Mouse (Mus musculus) fat pad, adult 2 months (tissue): Measurements from ENCODE around the gene Apeh.

Source experiments
- DNase-seq: peaks from one replicate; pipeline ENCODE4 v3.0.0-alpha.2; 2011; ENCODE audit warnings: low read depth, low spot score; ENCODE audit errors: extremely low read depth

Gene Apeh

GRCm38 (mm10) chr9:108120671-108121070 is 26.3 kb upstream of the Apeh start:
- DNase-seq: no peak

- no peak for DNase-seq
Measured at GRCm38 (mm10) chr9:108119891-108120411, 25.5 kb upstream of the Apeh start.

- DNase-seq: no peak
Measured at GRCm38 (mm10) chr9:108117143-108117542, 22.7 kb upstream of the Apeh start.

DNA sequence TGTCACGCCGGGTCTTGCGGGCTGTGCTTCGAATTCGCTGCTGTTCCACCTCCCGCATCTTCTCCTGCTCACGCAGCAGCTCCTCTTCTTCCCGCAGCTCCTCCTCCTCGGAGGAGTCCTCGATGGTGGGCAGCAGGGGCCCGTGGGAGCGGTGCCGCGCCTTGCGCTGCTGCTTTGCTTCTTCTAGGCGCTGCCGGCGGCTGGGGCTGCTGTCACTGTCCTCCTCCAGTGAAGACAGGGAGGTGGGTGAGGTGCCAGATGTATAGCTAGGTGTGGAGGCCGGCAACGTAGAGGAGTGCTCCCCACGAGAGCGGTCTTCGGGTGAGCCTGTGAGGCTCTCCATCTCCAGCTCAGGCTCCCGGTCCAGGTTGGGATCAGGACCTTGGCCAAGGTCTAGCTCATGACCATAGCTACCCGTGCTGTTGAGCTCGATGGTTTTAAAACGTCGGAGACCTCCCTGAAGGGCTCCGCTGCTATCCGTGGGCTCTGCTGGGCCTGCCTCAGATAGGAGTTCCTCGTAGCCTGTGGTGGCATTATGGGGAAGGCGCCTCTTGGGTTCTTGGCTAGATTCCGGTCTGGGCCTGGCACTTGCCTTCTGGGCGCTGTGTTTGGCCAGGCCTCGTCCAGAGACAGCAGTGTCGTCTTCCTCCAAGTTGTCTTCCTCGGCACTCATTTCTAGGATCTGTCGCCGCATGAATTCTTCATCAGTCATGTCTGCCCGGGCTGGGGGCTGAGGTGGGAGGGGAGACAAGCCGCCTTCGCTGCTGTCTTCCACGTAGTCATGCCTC is 21.1 kb upstream of the Apeh start:
- no peak for DNase-seq

- DNase-seq: no peak
Measured at GRCm38 (mm10) chr9:108112719-108113340, 18.4 kb upstream of the Apeh start.

- no peak for DNase-seq
Measured at GRCm38 (mm10) chr9:108111593-108112121, 17.3 kb upstream of the Apeh start.

DNA sequence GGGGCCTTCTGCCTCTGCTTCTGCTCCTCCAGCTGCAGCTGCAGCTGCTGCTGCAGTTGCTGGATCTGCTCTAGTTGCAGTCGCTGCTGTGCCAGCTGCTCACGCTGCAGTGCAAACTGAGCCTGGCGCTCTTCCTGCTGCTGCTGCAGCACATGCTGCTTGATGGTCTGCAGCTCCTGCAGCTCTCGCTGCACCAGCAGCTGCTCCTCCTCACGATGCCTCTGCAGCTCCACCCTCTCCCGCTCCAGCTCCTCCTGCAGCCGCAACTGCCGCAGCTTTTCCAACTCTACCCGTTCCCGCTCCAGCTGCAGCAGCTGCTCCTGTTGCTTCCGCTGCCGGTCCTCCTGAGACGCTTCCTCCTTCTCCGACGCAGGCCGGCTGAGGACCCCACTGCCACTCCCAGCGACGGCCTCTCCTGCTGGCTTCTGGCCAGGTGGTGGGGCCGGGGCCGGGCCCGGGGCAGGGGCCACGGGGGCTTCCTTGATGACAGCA is 16.7 kb upstream of the Apeh start:
- DNase-seq: no peak

GRCm38 (mm10) chr9:108110160-108110559 is 15.8 kb upstream of the Apeh start:
- no peak for DNase-seq

DNA sequence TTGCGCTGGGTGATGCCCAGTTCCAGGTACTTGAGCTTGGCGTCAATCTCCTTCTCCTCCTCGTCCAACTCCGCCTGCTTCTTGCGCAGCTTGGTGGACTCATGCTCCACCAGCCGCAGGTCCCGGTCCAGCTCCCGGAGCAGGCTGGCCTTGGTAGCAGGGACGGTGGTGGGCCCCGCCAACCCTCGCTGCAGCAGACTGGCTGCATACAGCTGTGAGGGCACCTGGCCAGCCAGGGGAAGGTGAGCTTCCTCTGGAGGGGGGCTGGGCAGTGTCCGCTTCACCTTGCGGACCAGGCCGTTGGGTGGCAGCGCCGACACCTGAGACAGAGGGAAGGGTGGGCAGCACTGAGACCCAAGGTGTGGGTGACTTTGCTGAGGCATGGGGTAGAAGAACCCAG is 13.5 kb upstream of the Apeh start:
- DNase-seq: no peak

DNA sequence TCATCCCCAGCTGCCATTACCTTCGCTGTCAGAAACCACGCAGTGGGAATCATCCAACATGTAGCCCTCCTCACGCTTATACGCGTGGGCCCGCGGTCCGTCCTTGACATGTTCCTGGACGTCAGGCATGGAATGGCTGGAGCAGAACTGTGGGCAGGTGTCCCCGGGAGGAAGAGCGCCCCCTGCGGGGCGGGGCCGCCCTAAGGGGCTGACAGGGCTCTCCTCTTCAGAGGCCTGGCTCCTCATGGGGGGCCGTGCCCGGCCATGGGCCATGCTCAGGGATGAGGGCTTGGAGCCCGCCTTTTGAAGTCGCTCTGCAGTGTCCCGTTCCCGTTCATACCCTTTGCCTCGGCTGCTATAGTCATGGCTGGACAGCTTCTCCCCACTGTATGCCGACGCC is 11.7 kb upstream of the Apeh start:
- DNase-seq: no peak

GRCm38 (mm10) chr9:108105549-108105863 is 11.1 kb upstream of the Apeh start:
- DNase-seq: no peak

DNA sequence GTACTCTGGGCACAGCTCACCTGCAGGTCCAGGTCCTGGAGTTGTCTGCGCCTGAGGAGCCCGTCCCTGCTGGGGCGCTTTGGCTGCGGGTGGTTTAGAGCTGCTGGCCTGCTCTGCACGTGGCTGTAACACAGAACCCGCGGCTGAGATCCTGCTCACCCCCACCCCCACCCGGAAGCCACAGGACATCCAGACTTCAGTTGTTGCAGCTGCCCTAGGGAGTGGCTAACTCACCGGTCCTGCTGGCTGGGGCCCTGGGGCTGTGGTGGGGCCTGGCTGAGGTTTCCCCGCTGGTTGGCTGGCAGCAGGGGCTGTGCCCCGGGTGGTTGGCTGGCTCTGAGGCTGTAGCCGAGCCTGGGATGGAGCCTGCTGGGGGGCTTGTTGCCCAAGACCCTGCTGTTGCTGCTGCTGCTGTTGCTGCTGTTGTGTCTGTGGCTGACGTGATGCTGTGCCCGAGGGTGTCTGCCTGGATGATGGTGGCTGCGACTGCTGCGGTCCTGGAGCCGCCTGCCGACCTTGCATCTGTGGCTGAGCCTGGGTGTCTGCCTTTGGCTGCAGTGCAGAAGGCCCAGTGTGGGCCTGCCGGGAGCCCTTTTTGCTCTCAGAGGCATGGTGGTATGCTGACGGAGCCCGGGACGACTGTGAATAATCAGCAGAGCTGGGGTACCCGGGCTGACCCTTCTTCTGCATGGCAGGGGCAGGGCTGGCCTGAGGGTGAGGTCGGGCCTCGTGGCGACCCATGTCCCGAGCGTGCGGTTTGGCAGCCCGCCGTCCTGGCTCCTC is 10.6 kb upstream of the Apeh start:
- DNase-seq: no peak

- DNase-seq: no peak
Measured at GRCm38 (mm10) chr9:108099619-108100018, 5.2 kb upstream of the Apeh start.

- no peak for DNase-seq
Measured at GRCm38 (mm10) chr9:108095949-108096712, 1.7 kb upstream of the Apeh start.

- no peak for DNase-seq
Measured at GRCm38 (mm10) chr9:108095518-108095917, 1.1 kb upstream of the Apeh start.

GRCm38 (mm10) chr9:108094998-108095411 is 599 bp upstream of the Apeh start:
- DNase-seq: no peak

- no peak for DNase-seq
Measured at GRCm38 (mm10) chr9:108093586-108093985, 820 bp downstream of the Apeh start.

DNA sequence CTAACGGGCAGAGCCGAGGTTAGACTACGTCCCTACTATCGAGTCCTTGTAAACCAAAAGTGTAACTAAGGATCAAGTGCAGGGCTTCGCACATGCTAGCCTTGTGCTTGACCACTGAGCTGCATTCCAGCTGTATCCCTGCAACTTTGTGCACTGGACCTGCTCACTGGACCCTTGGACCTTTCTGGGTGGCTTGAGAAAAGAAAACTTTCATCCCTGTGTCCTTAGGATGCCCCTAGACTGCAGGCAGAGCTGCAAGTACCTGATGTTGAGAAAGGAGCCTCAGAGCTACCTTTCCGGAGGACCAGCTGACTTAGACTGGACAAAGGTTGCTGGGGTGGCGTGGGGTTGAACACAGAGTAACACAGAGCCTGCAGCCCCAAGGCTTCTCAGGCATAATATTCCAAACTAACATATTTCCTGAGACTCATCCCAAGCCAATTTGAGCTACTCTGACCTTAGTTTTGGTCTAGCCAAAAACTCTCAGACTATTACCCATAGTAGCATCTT is 3.7 kb downstream of the Apeh start:
- no peak for DNase-seq

DNA sequence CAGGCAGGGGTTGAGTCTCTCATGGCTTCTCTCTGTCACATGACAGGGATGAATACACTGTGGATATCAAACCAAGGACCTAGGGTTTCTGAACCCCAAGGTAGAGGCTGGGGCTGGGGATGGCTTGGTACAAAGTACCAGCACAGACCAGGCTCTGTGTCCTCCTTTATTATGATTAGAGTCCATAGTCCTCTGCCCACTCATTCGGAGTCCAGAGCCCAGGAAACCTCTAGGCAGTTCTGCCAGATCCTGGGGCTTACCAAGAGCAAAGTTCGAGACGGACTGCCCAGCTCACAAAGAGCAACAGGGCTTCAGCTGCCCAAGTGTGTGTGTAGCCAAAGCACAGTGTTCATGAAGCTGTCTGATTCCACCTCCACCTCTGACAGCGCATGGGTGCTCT is 9.1 kb downstream of the Apeh start:
- DNase-seq: no peak

DNA sequence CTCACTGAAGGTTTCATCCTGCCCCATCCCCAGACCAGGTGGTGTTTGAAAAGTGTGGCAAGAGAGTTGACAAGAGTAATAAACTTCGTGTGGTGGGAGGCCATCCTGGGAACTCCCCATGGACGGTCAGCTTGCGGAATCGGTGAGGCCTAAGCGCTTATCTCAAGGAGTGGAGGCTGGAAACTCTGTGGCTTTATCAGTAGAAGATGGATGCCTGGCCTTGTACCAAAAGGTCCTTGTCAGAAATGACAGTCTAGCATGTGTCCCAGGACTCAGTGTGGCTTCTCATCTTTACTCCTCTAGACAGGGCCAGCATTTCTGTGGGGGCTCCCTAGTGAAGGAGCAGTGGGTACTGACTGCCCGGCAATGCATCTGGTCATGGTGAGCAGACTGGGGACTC is 10.8 kb downstream of the Apeh start:
- no peak for DNase-seq
